Mouse (Mus musculus) spleen, postnatal 36 days (tissue): ENCODE results near the gene Mbl2.
A peak's percentile ranks its signal among the peaks of the same experiment; 100 is the strongest.
"Not testable (repeated sequence)": the region's sequence is repeated elsewhere in the genome, so short reads cannot be mapped to it uniquely, and the experiment has no call there.

Experiments
- DNase-seq, 2 experiments: peaks; one replicate each; pipeline ENCODE4 v3.0.0; 2022; ENCODE audit warnings: low spot score in 2 of 2, mixed read lengths in 1 of 2

The Mbl2 gene

GRCm38 (mm10) chr19:30232691-30233090 is at the start of gene Mbl2:
Mbl2 (plus strand) TSS chr19:30232942.
- DNase-seq = no peak

- no peak for DNase-seq
Observed at GRCm38 (mm10) chr19:30185536-30185935, 47.2 kb upstream of the Mbl2 start.

DNA sequence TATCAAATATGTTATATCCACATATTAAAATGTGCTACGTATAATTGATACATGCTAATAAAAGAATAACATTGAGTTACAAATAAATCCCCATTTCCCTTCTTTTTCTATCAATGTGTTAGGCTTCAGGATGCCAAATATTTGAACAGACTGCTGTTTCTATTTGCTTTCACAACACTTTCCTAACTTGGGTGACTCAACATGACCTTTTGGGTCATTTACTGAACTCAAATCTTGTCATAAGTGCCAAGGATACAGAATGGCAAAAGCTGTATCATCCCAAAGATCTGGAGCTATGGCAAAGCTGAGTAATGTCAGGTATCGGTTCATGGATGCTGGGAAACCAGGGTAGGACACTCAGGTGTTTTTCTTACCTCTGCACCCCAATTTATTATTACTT is 45.5 kb upstream of the Mbl2 start:
- no peak for DNase-seq

DNA sequence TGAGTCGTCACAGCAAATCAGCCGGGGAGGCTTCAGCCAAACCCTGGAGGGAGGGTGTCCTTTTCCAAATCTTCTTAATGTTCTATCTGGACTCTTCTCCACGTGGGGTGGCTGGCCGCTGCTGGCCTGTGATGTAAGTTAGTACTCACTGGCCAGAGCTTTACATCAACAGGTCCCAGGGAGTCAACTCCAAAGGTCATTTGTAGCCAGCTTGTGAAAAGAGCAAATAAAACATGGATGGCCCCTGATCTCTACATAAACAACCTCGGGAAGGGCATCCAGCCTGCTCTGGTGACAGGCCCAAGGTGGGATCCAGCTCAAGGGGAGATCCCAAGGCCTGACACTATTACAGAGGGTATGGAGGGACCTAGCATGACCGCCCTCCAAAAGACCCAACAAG is 37.7 kb upstream of the Mbl2 start:
- DNase-seq = no peak

DNA sequence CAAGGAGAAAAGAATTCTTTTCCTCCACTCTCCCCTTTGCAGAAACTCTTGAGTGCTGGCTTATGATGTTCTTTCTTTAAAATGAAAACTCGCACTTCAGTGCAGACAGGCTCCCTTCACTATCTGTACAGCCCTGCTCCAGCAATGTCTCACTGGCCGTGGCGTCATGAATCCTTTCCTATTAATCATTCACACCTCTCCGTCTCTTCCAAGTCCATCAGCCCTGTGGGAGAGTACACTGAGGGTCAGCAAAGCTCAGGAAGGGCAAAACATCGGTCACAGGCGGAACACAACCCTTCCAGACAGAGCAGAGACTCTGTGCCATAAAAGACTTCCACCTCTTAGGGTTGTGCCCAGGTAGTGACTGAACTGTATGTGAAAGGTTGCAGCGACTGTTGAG is 30.6 kb upstream of the Mbl2 start:
- no peak for DNase-seq

DNA sequence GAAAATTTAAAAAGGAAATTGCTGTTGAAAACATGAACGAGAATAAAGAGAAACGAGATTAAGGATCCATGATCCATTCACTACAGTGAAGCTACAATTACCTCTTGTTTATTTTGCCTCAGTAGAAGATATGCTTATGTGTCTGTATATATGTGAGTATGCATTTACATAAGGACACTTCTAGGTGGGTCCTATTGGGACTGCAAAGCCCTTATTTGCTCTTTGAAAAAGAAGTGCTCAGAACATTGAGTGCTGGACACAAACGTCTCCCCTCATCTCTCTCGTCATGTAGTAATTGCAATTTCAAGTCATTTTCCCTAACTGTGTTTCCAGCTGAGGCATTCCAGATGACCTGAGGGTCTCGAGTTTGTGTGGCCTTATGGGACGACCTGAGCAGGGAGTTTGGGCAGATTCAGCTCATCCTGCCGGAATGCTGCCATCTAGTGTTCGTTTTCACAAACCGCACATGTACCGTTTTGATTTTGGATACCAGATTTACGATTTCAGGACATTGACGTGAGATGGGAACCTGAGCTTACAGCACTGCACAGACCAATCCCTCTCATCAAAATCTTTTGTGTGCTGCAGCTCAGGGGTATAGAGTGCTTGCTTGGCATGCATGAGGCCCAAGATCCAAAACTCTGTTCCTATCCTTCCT is 27.5 kb upstream of the Mbl2 start:
- DNase-seq = no peak

DNA sequence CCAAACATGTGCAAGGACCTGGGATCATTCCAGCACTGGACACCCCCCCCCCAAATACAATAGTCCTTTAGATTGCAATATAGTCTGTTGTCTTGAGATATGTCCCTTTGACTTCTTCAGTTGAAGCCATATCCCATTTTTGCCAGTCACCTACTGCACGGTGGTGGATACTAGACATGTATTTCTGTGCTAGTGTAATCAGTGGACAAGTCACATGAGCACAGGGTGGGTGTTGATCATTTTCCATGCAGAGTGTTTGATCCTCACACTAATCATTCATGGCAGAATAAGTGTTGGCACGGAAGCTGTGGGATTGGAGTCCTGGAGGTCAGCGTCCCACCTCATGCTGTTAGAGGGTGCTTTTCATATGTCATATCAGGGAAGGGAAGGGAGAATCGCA is 26.9 kb upstream of the Mbl2 start:
- DNase-seq = no peak

- DNase-seq = no peak
Observed at GRCm38 (mm10) chr19:30206981-30207380, 25.8 kb upstream of the Mbl2 start.

DNA sequence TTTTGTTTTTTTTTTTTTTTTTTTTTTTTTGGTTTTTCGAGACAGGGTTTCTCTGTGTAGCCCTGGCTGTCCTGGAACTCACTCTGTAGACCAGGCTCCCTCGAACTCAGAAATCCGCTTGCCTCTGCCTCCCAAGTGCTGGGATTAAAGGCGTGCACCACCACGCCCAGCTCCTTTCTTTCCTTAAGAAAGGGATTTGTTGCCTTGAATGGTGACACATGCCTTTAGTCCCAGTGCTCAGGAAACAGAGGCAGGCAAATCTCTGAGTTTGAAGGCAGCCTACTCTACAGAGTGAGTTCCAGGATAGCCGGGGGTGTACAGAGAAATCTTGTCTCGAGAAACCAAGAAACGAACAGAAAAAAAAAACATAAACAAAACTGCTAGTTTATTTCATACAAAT is 23.7 kb upstream of the Mbl2 start:
- DNase-seq = not testable (repeated sequence)

DNA sequence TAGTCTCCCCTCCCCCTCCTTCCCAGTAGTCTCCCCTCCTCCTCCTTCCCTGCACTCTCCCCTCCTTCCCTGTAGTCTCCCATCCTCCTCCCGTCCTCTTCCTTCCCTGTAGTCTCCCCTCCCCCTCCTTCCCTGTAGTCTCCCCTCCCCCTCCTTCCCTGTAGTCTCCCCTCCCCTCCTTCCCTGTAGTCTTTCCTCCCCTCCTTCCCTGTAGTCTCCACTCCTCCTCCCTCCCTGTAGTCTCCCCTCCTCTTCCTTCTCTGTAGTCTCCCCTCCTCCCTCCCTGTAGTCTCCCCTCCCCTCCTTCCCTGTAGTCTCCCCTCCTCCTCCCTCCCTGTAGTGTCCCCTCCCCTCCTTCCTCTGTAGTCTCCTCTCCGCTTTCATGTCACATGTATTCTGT is 18.7 kb upstream of the Mbl2 start:
- DNase-seq = no peak

GRCm38 (mm10) chr19:30215736-30216135 is 17.0 kb upstream of the Mbl2 start:
- DNase-seq = not testable (repeated sequence)

- DNase-seq = no peak
Observed at GRCm38 (mm10) chr19:30216186-30216585, 16.6 kb upstream of the Mbl2 start.

- DNase-seq = peak in 1 of 2 experiments; percentile 4
Observed at GRCm38 (mm10) chr19:30217335-30217734, 15.4 kb upstream of the Mbl2 start.

DNA sequence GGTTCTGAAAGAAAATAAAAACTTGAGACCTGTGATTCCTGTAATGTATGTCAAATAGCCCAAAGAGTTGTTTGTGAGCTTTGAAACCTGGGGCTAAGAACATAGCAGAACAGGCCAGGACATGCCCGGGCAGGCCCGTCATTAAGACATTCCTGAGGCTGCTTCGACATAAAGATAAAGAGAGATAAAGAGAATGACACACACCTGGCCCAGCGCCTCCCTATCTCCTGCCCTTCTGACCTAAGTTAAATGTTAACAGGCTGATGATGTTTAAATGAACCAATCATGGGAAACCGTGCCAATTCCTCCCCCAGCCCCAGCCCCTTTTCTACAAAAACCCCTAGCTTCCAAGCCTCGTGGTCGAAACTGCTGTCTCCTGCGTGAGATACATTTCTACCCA is 10.1 kb upstream of the Mbl2 start:
- not testable (repeated sequence) for DNase-seq

DNA sequence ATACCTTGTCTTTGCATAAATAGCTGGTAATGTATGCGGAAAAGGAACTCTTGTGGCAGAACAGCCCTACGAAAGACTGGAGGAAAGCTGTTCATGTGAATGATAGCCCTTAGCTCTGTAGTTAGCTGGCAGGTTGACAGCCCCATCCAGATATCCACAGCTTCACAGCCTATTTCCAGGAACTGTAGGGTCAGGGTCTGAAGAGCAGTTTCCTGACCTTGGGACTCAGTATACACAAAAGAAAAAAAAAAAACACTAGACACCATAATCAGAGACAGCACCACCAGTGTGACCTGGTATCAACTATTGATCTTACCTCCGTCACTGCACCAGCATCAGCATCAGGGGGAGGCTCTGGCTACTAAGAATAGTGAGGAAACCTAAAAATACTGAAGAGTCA is 3.3 kb upstream of the Mbl2 start:
- DNase-seq = no peak

GRCm38 (mm10) chr19:30234416-30234815 is 1.7 kb downstream of the Mbl2 start:
- DNase-seq = no peak

- DNase-seq = no peak
Observed at GRCm38 (mm10) chr19:30247359-30247758, 14.6 kb downstream of the Mbl2 start.

GRCm38 (mm10) chr19:30248822-30249221 is 16.1 kb downstream of the Mbl2 start:
- DNase-seq = peak in 1 of 2 experiments; percentile 8

DNA sequence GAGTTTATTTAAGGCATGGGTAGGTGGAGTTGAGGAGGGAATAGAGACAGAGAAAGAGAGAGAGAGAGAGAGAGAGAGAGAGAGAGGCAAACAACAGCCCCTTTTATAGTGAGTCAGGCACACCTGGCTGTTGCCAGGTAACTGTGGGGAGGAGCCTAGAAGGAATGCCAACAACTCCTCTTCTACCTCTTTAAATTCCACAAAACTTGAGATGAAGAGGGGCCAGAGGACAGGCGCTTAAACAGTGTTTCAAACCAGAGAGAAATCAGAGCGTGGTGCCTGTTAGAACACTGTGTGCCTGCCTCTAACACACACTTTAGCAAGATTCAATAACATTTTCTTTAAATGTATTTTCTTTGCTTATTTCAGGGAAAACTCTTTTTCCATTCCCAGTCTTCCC is 19.5 kb downstream of the Mbl2 start:
- DNase-seq = no peak

DNA sequence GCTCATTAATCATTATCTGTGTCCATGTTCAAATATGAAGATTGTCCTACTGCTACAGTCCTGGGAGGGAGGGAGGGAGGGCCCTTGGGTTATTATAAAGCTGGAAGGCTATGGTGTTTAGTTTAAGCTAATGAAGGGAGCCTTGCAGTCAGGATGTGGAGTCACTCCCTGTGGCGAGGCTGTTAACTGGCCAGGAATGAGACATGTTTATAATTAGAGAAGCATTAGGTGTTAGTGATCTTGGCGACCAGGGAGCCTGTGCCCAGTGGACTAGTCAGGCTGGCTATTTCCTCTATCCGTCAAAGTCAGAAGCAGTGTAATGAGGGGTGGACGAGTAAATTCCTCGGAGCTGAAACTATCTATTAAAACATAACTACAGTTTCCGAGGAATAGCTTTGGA is 23.6 kb downstream of the Mbl2 start:
- DNase-seq = no peak

DNA sequence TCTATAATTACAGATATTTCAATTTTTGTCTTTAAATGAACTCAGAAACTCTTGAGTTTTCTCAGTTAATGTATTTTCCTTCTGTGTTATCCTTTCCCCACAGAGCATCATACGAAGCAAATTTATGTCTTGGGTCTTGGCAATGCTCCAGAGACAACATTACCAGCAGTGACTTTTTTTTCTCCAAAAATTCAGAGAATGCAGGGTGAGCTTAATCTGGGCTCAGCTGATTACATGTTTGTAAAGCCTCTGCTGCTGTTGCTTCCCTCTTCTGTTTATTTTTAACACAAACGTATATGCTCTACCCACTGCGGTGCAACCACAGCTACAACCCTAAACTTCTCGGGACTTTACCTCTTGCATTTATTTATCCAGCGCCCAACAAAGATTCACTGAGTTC is 48.4 kb downstream of the Mbl2 start:
- DNase-seq = no peak

GRCm38 (mm10) chr19:30287899-30288490 is 55.3 kb downstream of the Mbl2 start:
- no peak for DNase-seq
